Comparison of ENCODE assay signal across 8 mouse cellular contexts in the genomic region with DNA sequence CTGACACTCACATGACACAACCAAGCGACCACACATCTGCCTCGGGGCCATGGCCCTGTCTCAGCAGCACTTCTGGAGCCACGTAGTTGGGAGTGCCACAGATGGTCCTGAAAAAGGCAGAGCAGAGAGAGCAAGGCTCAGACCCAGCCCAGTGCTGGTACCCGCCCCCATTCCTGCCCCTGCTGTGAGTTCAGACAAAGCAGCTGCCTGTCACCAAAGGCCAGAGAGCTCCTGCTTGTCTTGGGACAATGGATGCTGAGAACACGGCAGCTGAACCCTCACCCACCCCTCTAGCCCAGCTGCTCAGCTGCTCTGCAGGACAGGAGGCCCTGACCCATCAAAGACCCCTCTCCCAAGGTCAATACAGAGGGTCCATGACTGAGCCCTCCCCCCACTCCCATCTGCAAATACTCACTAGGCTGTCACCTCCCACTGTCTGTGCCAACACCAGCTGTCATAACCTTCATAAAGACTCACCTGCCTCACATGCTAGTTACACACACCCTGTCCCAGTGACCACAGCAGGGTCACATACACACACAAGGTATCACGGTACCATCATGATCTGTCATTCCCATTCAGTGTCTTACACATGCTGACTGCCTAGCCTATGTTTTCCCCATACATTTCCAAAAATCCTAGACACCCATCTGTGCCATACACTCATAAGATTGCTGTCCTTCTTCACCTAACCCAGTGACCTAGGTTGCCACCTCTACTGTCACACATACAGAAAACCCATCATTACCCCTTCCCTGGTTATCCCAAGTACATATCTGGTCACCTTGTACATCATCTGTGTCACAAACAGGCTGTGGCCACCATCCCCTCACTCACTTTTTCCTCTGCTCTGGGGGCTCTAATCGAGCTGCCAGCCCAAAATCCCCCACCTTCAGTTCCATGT. TPM values are rescaled to one million over a fixed set of nuclear protein-coding genes. Genes with fewer than 3 reads are reported as not detected.
DNase-seq lines count a peak whose midpoint lies in the region; ATAC-seq and TF ChIP-seq lines count a peak whose summit lies in the region.

No protein-coding gene starts in this region.

- H3K27me3 ChIP-seq in kidney, embryonic 15.5 days = peaks cover 22% of the 10 kb centered on the region
- no peaks in the 10 kb centered on the region for H3K27me3 ChIP-seq in kidney, adult 2 months (replicated peaks; ENCODE audit: control insufficient read depth, insufficient read depth, low read length)
- peaks cover 10% of the 10 kb centered on the region; the same call in 1 of the 2 replicates for H3K27me3 ChIP-seq in intestine, embryonic 15.5 days (replicated peaks)
- H3K27me3 ChIP-seq in neural tube, embryonic 11.5 days (ENCODE audit: control insufficient read depth, insufficient read depth, low read length) = no peaks in the 10 kb centered on the region

- WGBS in kidney, embryonic 15.5 days = 42% methylated on average over 7 of the region's 7 CpGs
- 70% methylated on average over 7 of the region's 7 CpGs for whole genome bisulfite sequencing in kidney, adult 2 months
- WGBS in intestine, embryonic 15.5 days = 56% methylated on average over 7 of the region's 7 CpGs
- 4% methylated on average over 7 of the region's 7 CpGs for WGBS in neural tube, embryonic 11.5 days

- no peaks in the 10 kb centered on the region for H3K9me3 ChIP-seq in kidney, embryonic 15.5 days (replicated peaks)
- H3K9me3 ChIP-seq in intestine, embryonic 15.5 days = no peaks in the 10 kb centered on the region
- no peaks in the 10 kb centered on the region for H3K9me3 ChIP-seq in neural tube, embryonic 11.5 days (ENCODE audit: control insufficient read depth, low read length)

- no peak for TF ChIP-seq POLR2A in kidney, adult 2 months (IDR thresholded peaks at IDR 0.05; ENCODE audit: low read depth, low read length)
- TF ChIP-seq POLR2A in cortical plate, adult 2 months (IDR thresholded peaks at IDR 0.05; ENCODE audit: extremely low read depth, insufficient read depth, low read length) = no peak

- H3K4me1 ChIP-seq in kidney, embryonic 15.5 days = peaks cover 21% of the 10 kb centered on the region
- peaks cover 10% of the 10 kb centered on the region; the same call in 1 of the 2 replicates for H3K4me1 ChIP-seq in kidney, adult 2 months (ENCODE audit: control insufficient read depth, insufficient read depth, low read length)
- H3K4me1 ChIP-seq in cortical plate, adult 2 months (ENCODE audit: control insufficient read depth, insufficient read depth, low read length) = peaks cover 6% of the 10 kb centered on the region
- H3K4me1 ChIP-seq in intestine, embryonic 15.5 days (replicated peaks) = peaks cover 20% of the 10 kb centered on the region
- peaks cover 29% of the 10 kb centered on the region for H3K4me1 ChIP-seq in neural tube, embryonic 11.5 days (ENCODE audit: control insufficient read depth, insufficient read depth, low read length)

- peak overlapping the region; percentile 99 for H3K4me2 ChIP-seq in kidney, embryonic 15.5 days
- peak overlapping the region; percentile 96 for H3K4me2 ChIP-seq in intestine, embryonic 15.5 days (replicated peaks)
- peak overlapping the region; percentile 81 for H3K4me2 ChIP-seq in neural tube, embryonic 11.5 days (ENCODE audit: low read depth)

- TF ChIP-seq CTCF in kidney, adult 2 months (conservative IDR thresholded peaks at IDR 0.05; ENCODE audit: insufficient read depth, insufficient read length, low read depth, low read length) = no peak
- TF ChIP-seq CTCF in cortical plate, adult 2 months (IDR thresholded peaks at IDR 0.05; ENCODE audit: extremely low read depth, insufficient read depth, low read length) = no peak

- no peak overlapping the region for H3K27ac ChIP-seq in kidney, embryonic 15.5 days
- no peak overlapping the region for H3K27ac ChIP-seq in kidney, adult 2 months (ENCODE audit: insufficient read depth, low read depth, low read length)
- H3K27ac ChIP-seq in cortical plate, adult 2 months (ENCODE audit: insufficient read depth, low read length) = 0 out of 2 replicates have a peak overlapping the region, but pooled peaks have one; percentile 48
- H3K27ac ChIP-seq in intestine, embryonic 15.5 days = no peak overlapping the region
- H3K27ac ChIP-seq in neural tube, embryonic 11.5 days (ENCODE audit: low read depth, low read length) = peak overlapping the region; percentile 72

- peak overlapping the region; percentile 79 for H3K4me3 ChIP-seq in kidney, embryonic 15.5 days (replicated peaks)
- no peak overlapping the region for H3K4me3 ChIP-seq in kidney, adult 2 months (ENCODE audit: insufficient read depth, low read depth, low read length)
- H3K4me3 ChIP-seq in cortical plate, adult 2 months (ENCODE audit: insufficient read depth, low read length) = peak overlapping the region; percentile 89
- peak overlapping the region; percentile 81 for H3K4me3 ChIP-seq in intestine, embryonic 15.5 days (replicated peaks)
- peak overlapping the region; percentile 78 for H3K4me3 ChIP-seq in neural tube, embryonic 11.5 days (ENCODE audit: low read depth, low read length)

- H3K9ac ChIP-seq in kidney, embryonic 15.5 days = no peak overlapping the region
- 0 out of 2 replicates have a peak overlapping the region, but pooled peaks have one; percentile 85 for H3K9ac ChIP-seq in intestine, embryonic 15.5 days
- H3K9ac ChIP-seq in neural tube, embryonic 11.5 days (ENCODE audit: low read length) = peak overlapping the region; percentile 76

- DNase-seq in kidney, adult 2 months = no peak
- peak; percentile 79 for DNase-seq in neural tube, embryonic 11.5 days (ENCODE audit: low spot score)
- no peak for DNase-seq in thymus, adult 18-20 months
- DNase-seq in adrenal gland, postnatal 10 days = no peak
- no peak for DNase-seq in cerebellum, adult 18-20 months

- ATAC-seq in kidney, embryonic 15.5 days (replicated peaks; ENCODE audit: low FRiP score) = no peak
- no peak for ATAC-seq in intestine, embryonic 15.5 days
- ATAC-seq in neural tube, embryonic 11.5 days (ENCODE audit: insufficient read depth, low FRiP score, low TSS enrichment) = peak; percentile 68

- peaks cover 18% of the 10 kb centered on the region; the same call in 1 of the 2 replicates for H3K36me3 ChIP-seq in kidney, embryonic 15.5 days
- H3K36me3 ChIP-seq in kidney, adult 2 months (ENCODE audit: control insufficient read depth, insufficient read depth, low read length) = no peaks in the 10 kb centered on the region
- peaks cover 9% of the 10 kb centered on the region; the same call in 1 of the 2 replicates for H3K36me3 ChIP-seq in intestine, embryonic 15.5 days
- H3K36me3 ChIP-seq in neural tube, embryonic 11.5 days (ENCODE audit: control insufficient read depth, insufficient read depth, low read length) = peaks cover 3% of the 10 kb centered on the region

RNA-seq across cellular contexts. Expression of a gene that starts 1.6 kb away (rescaled TPM):
- 2.9 and 3.5 TPM in 2 replicates for polyA plus RNA-seq in kidney, embryonic 15.5 days (2015; fragmentation: Nextera tagmentation; extraction: Ambion mirVana)
- polyA plus RNA-seq in kidney, adult 2 months (2012; rRNA removed) = 6.9 and 8.6 TPM in 2 replicates
- polyA plus RNA-seq in cortical plate, adult 2 months (2012; rRNA removed) = 16.0 and 19.5 TPM in 2 replicates
- 3.6 and 3.7 TPM in 2 replicates for polyA plus RNA-seq in intestine, embryonic 15.5 days (2015; fragmentation: Nextera tagmentation; extraction: Ambion mirVana)
- polyA plus RNA-seq in neural tube, embryonic 11.5 days (2014; fragmentation: Nextera tagmentation; extraction: Ambion mirVana) = 42.5 and 48.9 TPM in 2 replicates
- total RNA-seq in adrenal gland, postnatal 10 days (2021) = 10 to 100 TPM in 1 of 2 experiments, 1 to 10 TPM in 1; 4.2 to 13.5 TPM

RNA-seq across cellular contexts. Expression of a gene that starts 5.5 kb away (rescaled TPM):
- not detected in 2 replicates for polyA plus RNA-seq in kidney, embryonic 15.5 days (2015; fragmentation: Nextera tagmentation; extraction: Ambion mirVana)
- 0.20 TPM in 1 of 2 replicates, not detected in the other for polyA plus RNA-seq in kidney, adult 2 months (2012; rRNA removed)
- polyA plus RNA-seq in cortical plate, adult 2 months (2012; rRNA removed) = 0.68 and 1.8 TPM in 2 replicates
- not detected in 2 replicates for polyA plus RNA-seq in intestine, embryonic 15.5 days (2015; fragmentation: Nextera tagmentation; extraction: Ambion mirVana)
- polyA plus RNA-seq in neural tube, embryonic 11.5 days (2014; fragmentation: Nextera tagmentation; extraction: Ambion mirVana) = not detected in 2 replicates
- total RNA-seq in adrenal gland, postnatal 10 days (2021) = not detected

RNA-seq across cellular contexts. Expression of a gene that starts 6.6 kb away (rescaled TPM):
- 5.2 and 6.6 TPM in 2 replicates for polyA plus RNA-seq in kidney, embryonic 15.5 days (2015; fragmentation: Nextera tagmentation; extraction: Ambion mirVana)
- 4.5 and 4.6 TPM in 2 replicates for polyA plus RNA-seq in kidney, adult 2 months (2012; rRNA removed)
- polyA plus RNA-seq in cortical plate, adult 2 months (2012; rRNA removed) = 14.6 and 14.9 TPM in 2 replicates
- polyA plus RNA-seq in intestine, embryonic 15.5 days (2015; fragmentation: Nextera tagmentation; extraction: Ambion mirVana) = 6.0 and 7.6 TPM in 2 replicates
- polyA plus RNA-seq in neural tube, embryonic 11.5 days (2014; fragmentation: Nextera tagmentation; extraction: Ambion mirVana) = 3.4 and 4.0 TPM in 2 replicates
- total RNA-seq in adrenal gland, postnatal 10 days (2021) = 1 to 10 TPM; 6.0 to 6.4 TPM

RNA-seq across cellular contexts. Expression of a gene that starts 23.9 kb away (rescaled TPM):
- 1,027 and 1,077 TPM in 2 replicates for polyA plus RNA-seq in kidney, embryonic 15.5 days (2015; fragmentation: Nextera tagmentation; extraction: Ambion mirVana)
- 372 and 534 TPM in 2 replicates for polyA plus RNA-seq in kidney, adult 2 months (2012; rRNA removed)
- polyA plus RNA-seq in cortical plate, adult 2 months (2012; rRNA removed) = 499 and 554 TPM in 2 replicates
- 1,027 and 1,033 TPM in 2 replicates for polyA plus RNA-seq in intestine, embryonic 15.5 days (2015; fragmentation: Nextera tagmentation; extraction: Ambion mirVana)
- polyA plus RNA-seq in neural tube, embryonic 11.5 days (2014; fragmentation: Nextera tagmentation; extraction: Ambion mirVana) = 818 and 875 TPM in 2 replicates
- 1,000 to 10,000 TPM; 1,173 to 1,206 TPM for total RNA-seq in adrenal gland, postnatal 10 days (2021)

RNA-seq across cellular contexts. Expression of a gene that starts 36.3 kb away (rescaled TPM):
- 7.6 and 10.2 TPM in 2 replicates for polyA plus RNA-seq in kidney, embryonic 15.5 days (2015; fragmentation: Nextera tagmentation; extraction: Ambion mirVana)
- polyA plus RNA-seq in kidney, adult 2 months (2012; rRNA removed) = 5.0 and 7.1 TPM in 2 replicates
- polyA plus RNA-seq in cortical plate, adult 2 months (2012; rRNA removed) = 1.5 and 1.8 TPM in 2 replicates
- 5.6 and 5.9 TPM in 2 replicates for polyA plus RNA-seq in intestine, embryonic 15.5 days (2015; fragmentation: Nextera tagmentation; extraction: Ambion mirVana)
- polyA plus RNA-seq in neural tube, embryonic 11.5 days (2014; fragmentation: Nextera tagmentation; extraction: Ambion mirVana) = 3.4 and 3.9 TPM in 2 replicates
- 1 to 10 TPM; 5.1 to 7.8 TPM for total RNA-seq in adrenal gland, postnatal 10 days (2021)

Comparison
In these comparisons a context has a peak if more than half of its experiments do, and no peak if none do; other contexts are left out.
1. H3K27ac ChIP-seq: peak in cortical plate, adult 2 months (single experiment) and neural tube, embryonic 11.5 days (single experiment); none in kidney, embryonic 15.5 days (single experiment), kidney, adult 2 months (single experiment) and intestine, embryonic 15.5 days (single experiment).
2. Peak in every context shown above with its lines, with median percentiles within 50 percentile points of each other: H3K4me2 ChIP-seq.